Mouse (Mus musculus) brain, adult 2 months (tissue): ENCODE measurements at regions not wholly inside any gene's neighbourhood (a gene's known extent, or its start where the extent isn't known, plus 50 kb on each side); places are given as distances from the start of the nearest gene placed in this dataset.

ENCODE experiments used
- DNase-seq: peaks from one replicate; pipeline ENCODE4 v3.0.0; 2011; ENCODE audit warnings: low read depth, low spot score

GRCm38 (mm10) chr9:34143131-34143795 lies 342.4 kb upstream of the Kirrel3 start:
- DNase-seq = no peak

GRCm38 (mm10) chr9:34155240-34156019 lies 330.3 kb upstream of the Kirrel3 start:
- no peak for DNase-seq

DNA sequence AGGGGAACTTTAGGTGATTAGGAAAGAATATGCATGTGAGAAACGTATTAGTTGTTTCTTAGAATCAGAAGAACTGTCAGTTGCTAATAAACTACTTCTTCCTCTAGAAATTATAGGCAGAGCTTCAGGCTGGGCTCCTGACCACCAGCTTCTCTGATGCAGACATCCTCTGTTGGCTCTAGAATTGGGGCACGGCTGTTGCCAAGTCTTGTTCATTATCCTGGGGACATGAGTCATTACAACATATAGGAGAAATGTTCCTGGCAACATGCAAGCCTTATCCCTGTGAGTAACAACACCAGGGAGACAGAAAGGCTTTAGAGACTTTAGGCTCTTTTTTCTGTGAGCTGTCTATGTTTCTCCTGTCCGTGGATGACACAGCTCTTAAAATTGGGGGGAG lies 329.1 kb upstream of the Kirrel3 start:
- peak; percentile 79 for DNase-seq

DNA sequence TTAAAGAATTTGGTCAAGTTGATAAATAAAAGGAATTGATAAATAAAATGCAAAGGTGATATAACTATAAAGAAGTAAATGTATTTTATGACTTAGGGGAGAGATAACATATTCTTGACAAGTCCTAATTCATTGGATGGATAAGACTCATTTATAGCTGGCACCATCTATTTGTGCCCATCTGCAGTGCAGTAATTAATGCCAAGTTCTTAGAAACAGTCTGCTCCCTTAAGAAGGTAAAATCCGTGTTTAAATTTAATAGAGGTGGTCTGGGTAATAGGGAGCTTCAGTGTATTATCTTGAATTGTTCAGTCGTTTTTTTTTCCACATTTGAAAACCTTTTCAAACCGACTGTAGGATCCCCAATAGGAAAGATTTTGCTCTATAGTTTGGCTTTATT lies 324.6 kb upstream of the Kirrel3 start:
- no peak for DNase-seq

GRCm38 (mm10) chr9:34186314-34186713 lies 299.4 kb upstream of the Kirrel3 start:
- DNase-seq = peak; percentile 63

- no peak for DNase-seq
Observed at GRCm38 (mm10) chr9:34192542-34192941, 293.2 kb upstream of the Kirrel3 start.

GRCm38 (mm10) chr9:34202122-34202941 lies 283.4 kb upstream of the Kirrel3 start:
- DNase-seq = no peak

GRCm38 (mm10) chr9:34202942-34203551 lies 282.6 kb upstream of the Kirrel3 start:
- peak; percentile 7 for DNase-seq

DNA sequence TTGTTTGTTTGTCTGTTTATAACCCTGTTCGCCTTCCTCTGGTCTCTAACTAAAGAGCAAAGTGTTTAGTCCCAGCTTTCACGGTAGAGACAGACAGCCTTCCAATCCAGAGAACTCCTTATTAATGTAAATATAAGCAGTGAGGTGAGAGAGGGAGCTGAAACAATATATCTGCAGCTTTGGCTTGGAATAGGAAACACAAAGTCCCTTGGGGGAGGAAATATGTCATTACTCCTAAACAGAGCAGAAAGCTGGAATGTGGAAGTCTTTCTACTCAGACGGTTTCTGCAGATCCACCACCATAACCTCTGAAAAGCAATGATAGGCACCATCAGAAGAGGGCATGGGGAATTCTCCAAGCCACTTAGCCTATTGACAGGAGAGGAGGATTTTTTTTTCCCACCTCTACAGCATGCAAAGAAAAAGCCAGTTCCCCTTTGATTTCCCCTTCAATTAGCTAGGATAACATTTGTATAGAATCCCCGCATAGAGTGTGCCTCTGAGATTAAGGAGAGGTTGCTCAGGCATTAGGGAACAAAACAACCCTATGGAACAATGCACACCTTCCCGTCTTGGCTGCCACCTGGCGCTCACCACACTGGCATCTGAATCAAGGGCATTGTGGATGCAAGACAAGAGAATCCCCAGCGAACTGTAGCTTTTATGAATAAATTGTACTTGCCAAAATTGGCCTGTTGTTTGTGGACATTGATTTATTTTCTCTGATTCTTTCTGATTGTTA lies 281.9 kb upstream of the Kirrel3 start:
- peak; percentile 9 for DNase-seq

DNA sequence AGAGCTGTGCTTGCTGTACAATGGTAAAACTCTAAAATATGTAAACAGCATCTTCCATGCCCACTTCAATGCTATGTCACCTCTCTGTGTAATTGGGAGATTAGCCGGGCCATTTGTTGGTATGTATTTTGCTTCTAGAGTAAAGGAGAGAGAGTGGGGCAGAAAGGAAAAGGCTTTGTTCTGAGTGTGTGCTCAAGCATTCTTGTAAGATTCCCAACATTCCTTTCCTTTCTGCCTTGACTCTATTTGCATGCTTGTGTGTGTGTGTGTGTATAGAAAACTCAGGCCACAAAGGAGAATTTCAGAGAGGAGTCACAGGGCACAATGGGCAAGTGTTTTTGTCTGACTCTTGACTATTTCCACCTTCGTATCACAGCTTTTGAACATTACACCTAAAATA lies 281.2 kb upstream of the Kirrel3 start:
- DNase-seq = no peak

- peak; percentile 81 for DNase-seq
Observed at GRCm38 (mm10) chr9:34231561-34231960, 254.1 kb upstream of the Kirrel3 start.

- DNase-seq = no peak
Observed at GRCm38 (mm10) chr9:34234734-34235133, 251.0 kb upstream of the Kirrel3 start.

GRCm38 (mm10) chr9:34239531-34239930 lies 246.2 kb upstream of the Kirrel3 start:
- DNase-seq = no peak

DNA sequence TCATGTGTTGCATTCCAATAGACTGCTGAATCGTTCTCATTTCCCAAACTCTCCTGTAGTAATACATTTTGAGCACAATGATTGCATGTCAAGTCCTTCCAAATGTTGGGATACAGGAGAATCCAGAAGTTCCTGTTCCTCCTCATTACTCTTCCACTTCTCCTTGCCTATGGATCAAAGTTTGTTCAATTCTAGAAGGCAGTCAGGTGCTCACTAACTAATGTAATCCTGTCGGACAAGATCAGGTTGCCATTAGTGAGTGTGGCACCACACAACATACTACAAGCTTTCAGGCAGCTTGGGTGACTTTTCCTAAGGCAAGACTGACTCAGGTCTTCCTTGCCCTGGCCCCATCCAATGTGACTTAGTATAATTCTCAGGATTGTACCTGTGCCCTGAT lies 242.0 kb upstream of the Kirrel3 start:
- DNase-seq = no peak

GRCm38 (mm10) chr9:34244576-34244975 lies 241.1 kb upstream of the Kirrel3 start:
- peak; percentile 90 for DNase-seq

- DNase-seq = peak; percentile 80
Observed at GRCm38 (mm10) chr9:34252796-34253195, 232.9 kb upstream of the Kirrel3 start.

DNA sequence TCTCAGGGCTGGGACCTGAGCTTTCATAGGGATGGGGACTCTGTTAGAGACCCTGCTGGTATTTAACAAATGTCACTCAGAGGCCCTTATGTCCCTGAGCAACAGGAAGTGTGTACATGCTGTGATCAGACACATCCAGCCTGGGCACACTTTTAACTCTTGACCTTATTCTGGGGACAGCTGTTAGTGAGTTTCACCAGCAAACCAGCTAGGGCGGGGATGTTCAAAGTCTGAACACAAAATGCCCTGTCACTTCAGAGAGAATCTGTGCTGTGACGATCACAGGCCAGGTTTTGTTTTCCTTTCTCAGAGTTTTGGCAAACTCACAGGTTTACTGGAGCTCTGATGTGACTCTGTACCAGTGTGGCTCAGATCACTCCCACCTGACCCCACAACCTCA lies 227.2 kb upstream of the Kirrel3 start:
- no peak for DNase-seq

- no peak for DNase-seq
Observed at GRCm38 (mm10) chr9:34278068-34278467, 207.6 kb upstream of the Kirrel3 start.

DNA sequence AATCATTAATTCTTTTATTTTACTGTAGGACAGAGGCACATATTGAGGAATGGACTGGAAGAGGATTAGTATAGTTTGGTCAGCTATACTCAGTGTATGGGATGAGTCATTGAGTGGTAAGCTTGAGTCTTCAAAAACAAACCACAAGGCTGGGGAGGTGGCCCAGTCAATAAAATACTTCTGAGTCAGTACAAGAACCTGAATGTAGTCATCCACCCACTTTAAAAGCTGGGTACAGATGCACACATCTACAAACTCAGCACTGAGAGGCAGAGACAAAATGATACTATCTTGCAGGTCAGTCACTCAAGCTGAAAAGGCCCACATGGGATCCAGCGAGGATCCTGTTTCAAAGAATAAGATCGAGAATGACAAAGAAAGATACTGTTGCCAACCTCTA lies 206.3 kb upstream of the Kirrel3 start:
- DNase-seq = peak; percentile 12

GRCm38 (mm10) chr9:34279906-34280305 lies 205.8 kb upstream of the Kirrel3 start:
- DNase-seq = peak; percentile 54
